Mouse (Mus musculus) ES-CJ7 (cell line): ENCODE measurements around the gene Card6.
"Not testable (repeated sequence)": the region's sequence is repeated elsewhere in the genome, so short reads cannot be mapped to it uniquely, and the experiment has no call there.

ENCODE experiments used
- DNase-seq: peaks from one replicate; pipeline ENCODE4 v3.0.0; 2011; ENCODE audit warnings: low read depth, low spot score

Card6 gene

GRCm38 (mm10) chr15:5130887-5131668, 22.7 kb upstream of the Card6 start:
- DNase-seq, result not testable (repeated sequence)

DNA sequence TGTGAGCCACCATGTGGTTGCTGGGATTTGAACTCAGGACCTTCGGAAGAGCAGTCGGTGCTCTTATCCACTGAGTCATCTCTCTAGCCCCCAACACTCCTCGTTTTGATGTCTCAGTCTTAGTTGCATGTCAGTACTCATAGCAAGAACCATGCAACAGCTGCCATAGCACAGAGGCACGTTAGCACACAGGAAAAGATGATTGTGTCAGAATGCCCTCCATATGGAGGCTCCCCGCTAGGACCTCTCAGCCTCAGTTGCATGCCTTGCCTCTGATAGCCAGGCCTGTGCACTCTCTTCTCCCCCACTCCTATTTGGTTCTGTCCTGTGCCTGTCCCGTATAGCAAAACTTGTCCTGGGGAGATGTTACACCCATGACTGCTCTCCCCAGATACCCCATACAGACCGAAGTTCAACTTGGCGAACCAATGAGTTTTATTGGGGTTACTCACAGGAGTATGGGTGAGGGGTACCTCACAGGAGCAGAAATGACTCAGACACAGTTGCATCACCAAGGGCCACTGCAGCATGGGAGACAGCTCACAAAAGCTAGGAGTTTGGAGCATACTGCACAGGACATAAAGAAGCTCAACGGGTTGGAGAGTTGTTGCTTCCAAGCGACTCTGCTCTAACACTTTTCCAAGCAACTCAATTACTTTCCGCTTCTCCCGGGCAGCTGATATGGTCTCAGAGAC, 20.9 kb upstream of the Card6 start:
- DNase-seq, result no peak

DNA sequence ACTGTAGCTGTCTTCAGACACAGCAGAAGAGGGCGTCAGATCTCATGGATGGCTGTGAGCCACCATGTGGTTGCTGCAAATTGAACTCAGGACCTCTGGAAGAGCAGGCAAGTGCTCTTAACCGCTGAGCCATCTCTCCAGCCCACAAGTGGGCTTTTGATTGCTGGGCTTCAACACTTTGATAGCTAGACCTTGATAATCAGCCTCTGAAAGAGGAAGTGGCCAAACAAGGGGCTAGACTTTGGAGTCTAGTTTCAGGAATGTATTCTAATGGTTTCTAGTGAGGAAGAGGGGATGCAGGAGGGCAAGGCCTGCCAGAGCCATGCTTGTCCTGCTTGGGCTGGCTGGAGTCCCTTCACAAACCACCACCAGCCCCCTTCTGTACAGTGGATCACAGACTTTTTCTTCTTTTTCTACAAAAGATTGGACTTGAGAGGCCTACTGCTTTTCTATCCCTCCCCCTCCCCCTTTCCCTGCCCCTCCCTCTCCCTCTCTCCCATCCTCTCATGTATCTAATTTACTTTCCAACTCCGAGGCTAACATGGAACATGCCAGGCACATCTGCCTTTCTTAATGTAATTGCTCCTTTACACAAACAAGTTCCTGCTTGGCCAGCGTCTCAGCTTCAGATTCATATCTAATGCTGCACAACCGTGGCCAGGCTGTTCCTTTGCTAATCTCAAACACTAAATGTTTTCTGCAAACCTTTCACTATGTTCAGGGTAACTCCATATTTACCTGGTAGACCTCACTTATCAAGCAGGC, 20.0 kb upstream of the Card6 start:
- DNase-seq, result no peak

GRCm38 (mm10) chr15:5127487-5127886, 19.1 kb upstream of the Card6 start:
- no peak for DNase-seq

GRCm38 (mm10) chr15:5126456-5126855, 18.1 kb upstream of the Card6 start:
- DNase-seq, result no peak

DNA sequence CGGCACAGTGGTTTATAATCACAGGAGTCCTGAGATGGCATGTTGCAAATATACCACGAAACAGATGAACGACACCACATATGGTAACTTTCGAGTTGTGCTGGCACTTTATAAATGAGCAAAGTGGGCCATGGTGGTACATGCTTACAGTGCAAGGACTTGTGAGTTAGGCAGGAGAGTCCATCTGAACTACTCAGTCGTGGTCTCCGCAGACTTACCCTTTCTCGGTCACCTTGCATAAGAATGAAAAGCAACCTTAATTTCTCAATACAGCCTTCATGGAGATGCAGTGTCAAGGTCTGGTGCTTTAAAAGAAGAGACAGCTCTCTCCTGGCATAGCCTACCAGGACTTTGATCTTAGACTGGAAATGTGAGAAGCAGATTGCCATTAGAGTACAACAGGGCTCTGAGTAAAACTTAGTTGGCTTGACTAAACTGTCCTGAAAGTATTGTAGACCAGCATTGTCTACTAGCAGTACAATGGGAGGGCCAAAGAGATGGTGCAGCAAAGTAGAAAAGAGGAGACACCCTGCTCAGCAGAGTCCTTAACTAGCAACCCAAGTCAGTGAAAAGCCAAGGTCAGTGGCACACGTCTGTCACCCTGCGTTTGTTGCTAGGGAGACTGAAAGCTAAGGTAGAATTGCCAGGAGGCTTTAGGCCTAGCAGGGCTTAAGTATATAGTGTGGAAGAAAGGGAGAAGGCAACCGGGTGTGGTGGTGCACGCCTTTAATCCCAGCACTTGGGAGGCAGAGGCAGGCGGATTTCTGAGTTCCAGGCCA, 13.4 kb upstream of the Card6 start:
- DNase-seq, result peak; percentile 67

- no peak for DNase-seq
Observed at GRCm38 (mm10) chr15:5119707-5120106, 11.4 kb upstream of the Card6 start.

GRCm38 (mm10) chr15:5119192-5119591, 10.9 kb upstream of the Card6 start:
- no peak for DNase-seq

DNA sequence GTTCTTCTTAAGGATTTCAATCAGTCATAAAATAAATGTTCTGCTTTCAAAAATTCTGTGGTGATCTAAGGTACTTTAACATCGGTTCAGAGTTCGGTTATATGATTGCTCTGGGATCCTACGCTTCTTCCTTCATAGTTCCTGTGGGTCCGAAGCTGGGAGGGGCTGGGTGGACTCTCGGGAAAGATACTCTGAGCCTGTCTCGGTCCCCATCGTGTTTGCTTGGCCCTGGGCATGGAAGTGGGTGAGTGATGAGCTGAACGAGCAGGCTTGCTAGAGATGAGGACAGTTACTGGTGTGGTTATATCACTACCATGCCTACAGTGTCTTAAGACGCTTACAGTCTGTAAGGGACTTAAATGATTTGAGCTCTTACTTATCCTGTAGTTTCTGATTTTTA, 10.3 kb upstream of the Card6 start:
- DNase-seq, result no peak

- no peak for DNase-seq
Observed at GRCm38 (mm10) chr15:5117031-5117601, 8.8 kb upstream of the Card6 start.

DNA sequence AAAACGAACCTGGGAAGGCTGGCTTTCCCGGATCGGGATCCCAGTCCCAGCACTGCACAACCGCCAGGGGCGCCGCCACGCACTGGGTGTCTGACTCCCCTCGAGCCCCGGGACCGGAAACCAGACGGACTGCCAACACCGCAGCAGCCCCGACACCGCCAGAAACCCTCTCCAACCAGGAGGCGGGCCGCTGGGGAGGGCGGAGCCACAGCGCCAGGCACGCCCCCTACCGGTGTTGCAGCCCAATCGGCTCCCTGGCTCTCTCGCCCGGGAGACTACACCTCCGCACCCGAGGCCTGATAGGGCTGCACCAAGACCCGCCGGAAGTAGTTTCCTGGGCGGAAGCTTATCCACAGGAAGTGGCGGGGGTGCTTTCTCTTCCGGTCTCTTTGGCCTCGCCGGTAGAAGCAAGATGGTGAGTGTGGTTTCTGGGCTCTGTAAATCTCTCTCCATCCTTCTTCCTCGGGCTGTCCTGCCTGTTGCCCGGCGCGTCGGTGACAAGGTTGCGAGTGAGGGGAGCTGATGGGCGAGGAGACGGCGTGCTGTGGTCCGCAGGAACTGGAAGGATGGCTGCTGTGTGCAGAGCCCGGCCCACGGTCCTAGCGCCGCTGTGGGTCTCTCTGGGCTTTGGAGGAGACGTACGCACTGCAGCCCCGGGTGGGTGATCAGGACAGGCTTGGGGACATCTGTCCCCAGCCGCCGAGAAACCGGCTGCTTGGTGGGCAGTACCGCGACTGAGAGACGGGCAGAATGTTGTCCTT, 8.1 kb upstream of the Card6 start, which contains the start of gene Rpl37:
Gene Rpl37 (plus strand): TSS at position 376 of the 761 bp plus-strand sequence.
- peak; percentile 96 for DNase-seq

- no peak for DNase-seq
Observed at GRCm38 (mm10) chr15:5115173-5115572, 6.8 kb upstream of the Card6 start.

GRCm38 (mm10) chr15:5112651-5113050, 4.3 kb upstream of the Card6 start:
- DNase-seq, result no peak

DNA sequence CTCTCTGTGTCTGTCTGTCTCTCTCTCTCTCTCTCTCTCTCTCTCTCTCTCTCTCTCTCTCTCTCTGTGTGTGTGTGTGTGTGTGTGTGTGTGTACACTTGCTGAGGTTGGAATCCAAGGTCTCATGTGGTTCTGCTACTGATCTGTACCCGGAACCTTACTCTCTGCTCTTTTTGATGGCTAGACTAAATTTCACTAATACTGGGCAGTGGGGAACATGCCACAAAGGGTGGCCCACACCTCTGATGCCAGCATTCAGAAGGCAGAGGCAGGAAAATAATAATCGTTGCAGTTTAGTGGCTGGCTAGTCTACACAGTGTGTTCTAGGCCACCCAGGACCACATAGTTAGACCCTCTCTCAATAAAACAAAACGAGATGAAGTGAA, 309 bp upstream of the Card6 start:
- DNase-seq, result no peak

- DNase-seq, result no peak
Observed at GRCm38 (mm10) chr15:5106293-5106692, 2.0 kb downstream of the Card6 start.

- no peak for DNase-seq
Observed at GRCm38 (mm10) chr15:5105891-5106290, 2.4 kb downstream of the Card6 start.

GRCm38 (mm10) chr15:5102312-5102711, 6.0 kb downstream of the Card6 start:
- DNase-seq, result no peak

GRCm38 (mm10) chr15:5097376-5097775, 11.0 kb downstream of the Card6 start:
- no peak for DNase-seq

DNA sequence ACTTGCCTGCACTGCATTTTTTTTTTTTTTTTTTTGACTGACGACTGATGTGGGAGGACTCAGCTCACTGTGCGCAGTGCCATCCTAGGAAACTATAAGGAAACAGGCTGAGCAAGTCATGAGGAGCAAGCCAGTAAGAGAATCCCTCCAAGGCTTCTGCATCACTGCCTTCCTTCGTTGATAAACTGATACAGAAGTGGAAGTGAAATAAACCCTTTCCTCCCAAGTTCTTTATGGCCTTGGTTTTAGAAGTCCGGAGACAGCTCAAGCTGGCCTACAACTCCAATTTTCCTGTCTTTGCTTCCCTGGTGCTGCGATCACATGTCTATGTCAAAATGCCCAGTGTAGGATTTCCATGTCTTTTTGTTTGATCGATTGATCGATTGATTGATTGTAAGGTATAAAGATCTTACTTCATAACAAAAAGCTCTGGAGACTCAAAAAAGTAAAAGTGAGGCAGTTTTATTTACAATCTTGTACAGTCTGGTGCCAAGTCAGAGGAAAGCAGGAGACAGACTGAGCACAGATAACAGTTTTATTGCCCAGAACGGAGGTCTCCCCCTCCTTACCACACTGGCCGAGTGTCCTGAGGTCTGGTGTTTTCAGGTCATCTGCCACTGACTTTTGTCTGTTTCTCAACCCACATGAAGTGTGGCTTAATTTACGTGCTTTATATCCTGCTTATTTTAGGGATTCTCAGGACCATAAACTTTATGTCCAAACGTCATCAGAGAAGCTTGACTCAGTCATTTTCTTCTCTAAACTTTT, 12.6 kb downstream of the Card6 start:
- no peak for DNase-seq

- no peak for DNase-seq
Observed at GRCm38 (mm10) chr15:5090131-5090530, 18.2 kb downstream of the Card6 start.
